Mouse (Mus musculus) Patski (cell line): ENCODE measurements around the gene Sept11. TPM values are rescaled to one million over a fixed set of nuclear protein-coding genes. Genes with fewer than 3 reads are reported as not detected.

Experiments
- ATAC-seq: fragments of 100-300 bp; one replicate; pipeline ENCODE4 v1.8.0; 2021
- CTCF ChIA-PET: fragments of 350-600 bp; sonication (Branson Sonifier 250); formaldehyde crosslinking; loops from one replicate; lab custom pipeline; 2022; ENCODE audit warnings: inconsistent platforms; lab: Charles Lee
- POLR2A ChIA-PET: fragments of 350-600 bp; sonication (Branson Sonifier 250); formaldehyde crosslinking; loops from one replicate; lab custom pipeline; 2022; ENCODE audit warnings: antibody characterized with exemption, inconsistent platforms; lab: Charles Lee
- DNase-seq: peaks from one replicate; pipeline ENCODE4 v3.0.0-alpha.2; 2011; ENCODE audit warnings: low read depth, low spot score
- H3K27me3 ChIP-seq: fragments of 371-371 bp; one replicate; pipeline ENCODE4 v1.5.1; 2021
- CTCF ChIP-seq: fragments of 100-300 bp; IDR thresholded peaks from one replicate; pipeline ENCODE4 v1.5.1; 2021
- in situ Hi-C: fragments of 300-500 bp; cut with MboI; formaldehyde crosslinking; loops from 3 replicates; pipeline ENCODE4 v1.11.1; 2018; ENCODE audit warnings: low pct_unique_long_range_greater_than_20kb, mixed read lengths
- polyA plus RNA-seq: library from polyadenylated mRNA; unstranded; gene quantifications from one replicate; pipeline ENCODE4 v1.2.3, GENCODE M21; 2021

Sept11 gene
- polyA plus RNA-seq, 1 experiment from 2014 or later = 335 TPM

DNA sequence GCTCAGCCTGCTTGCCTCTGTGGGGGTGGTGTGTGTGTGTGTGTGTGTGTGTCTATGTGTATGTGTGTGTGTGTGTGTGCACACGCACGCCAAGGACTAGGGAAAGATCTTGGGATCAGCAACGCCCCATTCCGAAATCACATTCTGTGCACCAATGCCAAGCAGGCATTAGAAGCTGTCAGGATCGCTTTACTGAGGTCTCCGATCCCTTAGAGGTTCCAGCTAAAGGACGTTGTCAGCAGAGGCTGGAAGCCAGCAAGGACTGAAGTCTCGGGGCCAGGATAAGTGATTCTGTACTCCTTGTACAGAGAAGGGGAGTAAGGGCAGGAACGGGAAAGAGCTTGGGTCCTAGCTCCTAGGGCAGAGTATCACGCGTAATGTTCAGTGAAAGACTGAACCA lies 61.2 kb downstream of the Sept11 start:
- DNase-seq (no peak), ATAC-seq (no peak)
- no peaks in the 10 kb centered on the region for H3K27me3 ChIP-seq
- ChIA-PET CTCF (interaction anchor here (1.0 kb wide), 1 partner anchor 54 kb away, joined by 3 read pairs; no protein-coding TSS in a partner anchor), POLR2A (interaction anchor here (0.6 kb wide), 1 partner anchor 9 kb away, joined by 4 read pairs; no protein-coding TSS in a partner anchor)
- TF ChIP-seq CTCF = no peak
- in situ Hi-C loops = no loop called here

GRCm38 (mm10) chr5:93163541-93163940 lies 70.3 kb downstream of the Sept11 start:
- in situ Hi-C loops = loop anchor here (5.0 to 10.0 kb wide), 3 partner anchors 71 to 481 kb away; partner anchors contain the start of genes Sept11 and Shroom3
- peak; percentile 70 for TF ChIP-seq CTCF
- ChIA-PET CTCF (interaction anchor here (1.0 to 2.8 kb wide), 3 partner anchors 13 to 176 kb away, joined by 3 to 7 read pairs (median 3); no protein-coding TSS in a partner anchor), POLR2A (no interaction called here)
- no peaks in the 10 kb centered on the region for H3K27me3 ChIP-seq
- ATAC-seq = peak; percentile 45
- DNase-seq = no peak

GRCm38 (mm10) chr5:93167919-93168516 lies 74.8 kb downstream of the Sept11 start:
- ChIA-PET POLR2A (interaction anchor here (3.0 kb wide), 1 partner anchor 11 kb away, joined by 11 read pairs; no protein-coding TSS in a partner anchor), CTCF (interaction anchor here (0.6 to 2.9 kb wide), 12 partner anchors 9 to 180 kb away, joined by 3 to 12 read pairs (median 4); partner anchors contain the start of gene Sept11)
- no peak for ATAC-seq
- no peak for DNase-seq
- in situ Hi-C loops = loop anchor here (10.0 kb wide), 1 partner anchor 163 kb away; no protein-coding TSS in a partner anchor
- H3K27me3 ChIP-seq = no peaks in the 10 kb centered on the region
- peak; percentile 53 for TF ChIP-seq CTCF

DNA sequence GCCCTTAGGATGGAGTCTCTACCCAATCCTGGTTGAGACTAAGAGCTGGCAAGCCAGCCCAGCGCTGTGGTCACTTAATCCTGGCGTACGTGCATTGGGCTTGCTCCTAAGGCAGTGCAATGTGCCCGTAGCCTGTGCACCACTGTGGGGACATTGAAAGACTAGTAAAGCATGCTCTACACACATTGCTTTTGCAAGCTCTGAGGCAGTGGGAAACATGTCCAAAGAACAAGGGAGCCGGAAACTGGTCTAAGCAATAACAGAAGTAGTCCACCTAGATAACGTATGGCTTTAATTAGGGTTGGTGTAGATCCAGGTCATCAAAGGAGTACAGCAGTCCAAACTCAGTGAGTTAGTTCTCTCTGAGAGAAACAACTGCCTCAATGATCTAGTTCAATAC lies 75.4 kb downstream of the Sept11 start:
- ChIA-PET CTCF (interaction anchor here (1.0 to 2.9 kb wide), 11 partner anchors 9 to 440 kb away, joined by 3 to 12 read pairs (median 5); partner anchors contain the start of gene Sept11), POLR2A (interaction anchor here (3.0 kb wide), 1 partner anchor 10 kb away, joined by 11 read pairs; no protein-coding TSS in a partner anchor)
- no peak for DNase-seq

DNA sequence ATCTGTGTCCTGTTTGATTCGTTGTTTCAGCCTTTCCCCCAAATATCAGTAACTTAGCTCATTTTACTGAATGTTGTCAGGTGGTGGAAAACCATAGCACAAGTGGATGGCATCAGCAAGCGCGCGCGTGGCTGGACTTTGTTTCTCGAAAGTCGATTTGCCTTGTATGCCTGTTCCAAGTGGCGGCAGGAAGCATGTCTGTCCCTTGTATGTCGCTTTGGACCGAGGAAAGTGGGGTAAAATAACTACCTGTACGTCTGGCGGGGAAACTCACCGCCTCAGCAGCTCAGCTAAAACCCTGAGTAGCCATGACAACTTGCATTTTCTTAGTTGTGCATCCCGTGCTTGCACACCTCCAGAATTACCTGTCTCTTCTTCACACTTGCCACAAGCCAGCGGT lies 78.2 kb downstream of the Sept11 start:
- DNase-seq (no peak), ATAC-seq (no peak)
- no peaks in the 10 kb centered on the region for H3K27me3 ChIP-seq
- ChIA-PET CTCF (interaction anchor here (1.3 kb wide), 1 partner anchor 44 kb away, joined by 3 read pairs; no protein-coding TSS in a partner anchor), POLR2A (no interaction called here)
- in situ Hi-C loops = no loop called here
- no peak for TF ChIP-seq CTCF

More for the DNA sequence above, 75.4 kb downstream of the Sept11 start:
- no peaks in the 10 kb centered on the region for H3K27me3 ChIP-seq
- in situ Hi-C loops = loop anchor here (10.0 kb wide), 1 partner anchor 164 kb away; no protein-coding TSS in a partner anchor
- no peak for TF ChIP-seq CTCF
- no peak for ATAC-seq

- in situ Hi-C loops = no loop called here
- DNase-seq = no peak
- no peaks in the 10 kb centered on the region for H3K27me3 ChIP-seq
- no peak for ATAC-seq
- ChIA-PET POLR2A (interaction anchor here (0.6 kb wide), 1 partner anchor 78 kb away, joined by 3 read pairs; no protein-coding TSS in a partner anchor), CTCF (interaction anchor here (1.3 kb wide), 1 partner anchor 12 kb away, joined by 6 read pairs; no protein-coding TSS in a partner anchor)
- no peak for TF ChIP-seq CTCF
Measured at GRCm38 (mm10) chr5:93172536-93172935, 79.3 kb downstream of the Sept11 start.

DNA sequence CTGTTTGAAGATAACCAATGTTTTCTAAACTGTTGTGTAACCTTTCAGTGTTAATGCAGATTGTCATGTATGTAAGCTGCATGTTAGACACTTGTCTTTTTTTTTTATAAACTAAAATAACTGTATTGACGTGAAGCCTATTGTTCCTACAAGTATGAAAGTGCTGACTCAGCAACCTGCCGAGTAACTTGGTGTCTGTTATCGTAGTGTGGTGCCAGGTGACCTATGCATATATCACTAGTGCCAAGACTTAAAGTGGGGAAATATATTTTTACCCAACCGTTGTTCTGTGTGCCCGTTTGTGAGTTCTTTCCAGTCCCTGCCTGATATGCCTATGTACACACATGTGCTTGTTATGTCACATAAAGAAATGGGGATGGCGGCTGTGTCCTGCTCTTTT lies 81.4 kb downstream of the Sept11 start:
- POLR2A ChIA-PET = no interaction called here
- ATAC-seq = no peak
- in situ Hi-C loops = no loop called here
- DNase-seq = no peak
- TF ChIP-seq CTCF = no peak
- H3K27me3 ChIP-seq = no peaks in the 10 kb centered on the region
- CTCF ChIA-PET = interaction anchor here (0.9 to 1.8 kb wide), 3 partner anchors 9 to 446 kb away, joined by 3 to 5 read pairs (median 3); no protein-coding TSS in a partner anchor

GRCm38 (mm10) chr5:93178616-93179015 lies 85.4 kb downstream of the Sept11 start:
- no peak for DNase-seq
- ChIA-PET POLR2A (interaction anchor here (3.0 to 3.6 kb wide), 2 partner anchors 10 to 89 kb away, joined by 11 to 12 read pairs; partner anchors contain the start of gene Ccng2), CTCF (interaction anchor here (0.9 to 4.2 kb wide), 9 partner anchors 10 to 148 kb away, joined by 3 to 13 read pairs (median 3); no protein-coding TSS in a partner anchor)
- H3K27me3 ChIP-seq = no peaks in the 10 kb centered on the region
- no peak for TF ChIP-seq CTCF
- no peak for ATAC-seq
- in situ Hi-C loops = no loop called here

DNA sequence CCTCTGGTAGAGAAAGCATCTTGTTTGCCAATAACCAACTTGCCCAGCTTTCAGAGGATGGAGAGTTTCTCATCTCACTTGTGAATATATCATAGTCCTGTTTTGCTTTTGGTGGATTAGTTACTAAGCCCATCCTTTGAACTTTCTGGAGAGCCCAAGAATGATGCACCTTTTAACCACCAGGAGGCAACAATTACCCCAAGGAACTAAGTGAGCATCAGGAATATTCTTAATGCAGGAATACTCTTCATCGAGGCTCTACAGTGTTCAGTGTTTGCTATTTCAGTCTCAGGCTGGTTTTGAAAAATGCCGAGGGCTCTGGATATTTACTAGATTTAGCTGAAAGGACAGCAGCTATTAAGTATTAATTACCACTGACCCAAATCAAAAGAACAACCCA lies 87.0 kb downstream of the Sept11 start:
- ATAC-seq = peak; percentile 40

GRCm38 (mm10) chr5:93183311-93183710 lies 90.1 kb downstream of the Sept11 start:
- ChIA-PET POLR2A (no interaction called here), CTCF (interaction anchor here (0.8 kb wide), 1 partner anchor 8 kb away, joined by 3 read pairs; no protein-coding TSS in a partner anchor)
- ATAC-seq = no peak
- in situ Hi-C loops = no loop called here
- no peak for TF ChIP-seq CTCF
- no peaks in the 10 kb centered on the region for H3K27me3 ChIP-seq
- DNase-seq = no peak

More for the DNA sequence above, 87.0 kb downstream of the Sept11 start:
- ChIA-PET POLR2A (interaction anchor here (3.0 to 3.6 kb wide), 2 partner anchors 11 to 87 kb away, joined by 11 to 12 read pairs; partner anchors contain the start of gene Ccng2), CTCF (interaction anchor here (0.7 to 4.2 kb wide), 11 partner anchors 8 to 148 kb away, joined by 3 to 13 read pairs (median 5); no protein-coding TSS in a partner anchor)
- no peak for DNase-seq
- in situ Hi-C loops = no loop called here
- H3K27me3 ChIP-seq = no peaks in the 10 kb centered on the region
- peak; percentile 55 for TF ChIP-seq CTCF
